Comparison of ENCODE assay signal across 7 mouse cellular contexts in genomic region chr12:94190620-94191081, GRCm38 (mm10).
DNase-seq lines count a peak whose midpoint lies in the region; ATAC-seq and TF ChIP-seq lines count a peak whose summit lies in the region.

No protein-coding gene starts in this region.

- H3K4me2 ChIP-seq in lung, postnatal 0 days (replicated peaks; ENCODE audit: low read depth, low read length) = no peak overlapping the region

- H3K9me3 ChIP-seq in lung, postnatal 0 days (ENCODE audit: low read length) = no peaks in the 10 kb centered on the region

- H3K36me3 ChIP-seq in kidney, adult 2 months (ENCODE audit: control insufficient read depth, insufficient read depth, low read length) = no peaks in the 10 kb centered on the region
- no peaks in the 10 kb centered on the region for H3K36me3 ChIP-seq in lung, postnatal 0 days (ENCODE audit: insufficient read depth, low read length)
- H3K36me3 ChIP-seq in thymus, adult 2 months (ENCODE audit: control insufficient read depth, insufficient read depth, low read length) = no peaks in the 10 kb centered on the region

- H3K9ac ChIP-seq in lung, postnatal 0 days (replicated peaks; ENCODE audit: low read depth) = no peak overlapping the region

- ATAC-seq in lung, postnatal 0 days = peak; percentile 90

- no peak for TF ChIP-seq EP300 in lung, postnatal 0 days (IDR thresholded peaks at IDR 0.05)

- H3K4me1 ChIP-seq in kidney, adult 2 months (ENCODE audit: control insufficient read depth, insufficient read depth, low read length) = no peaks in the 10 kb centered on the region
- H3K4me1 ChIP-seq in lung, postnatal 0 days (ENCODE audit: insufficient read depth, low read depth, low read length) = no peaks in the 10 kb centered on the region
- no peaks in the 10 kb centered on the region for H3K4me1 ChIP-seq in thymus, adult 2 months (replicated peaks; ENCODE audit: control insufficient read depth, insufficient read depth, low read length)

- TF ChIP-seq CTCF in kidney, adult 2 months (conservative IDR thresholded peaks at IDR 0.05; ENCODE audit: insufficient read depth, insufficient read length, low read depth, low read length) = no peak
- TF ChIP-seq CTCF in lung, postnatal 0 days (IDR thresholded peaks at IDR 0.05) = peak; percentile 43
- no peak for TF ChIP-seq CTCF in thymus, adult 2 months (IDR thresholded peaks at IDR 0.05; ENCODE audit: borderline replicate concordance, control insufficient read depth, extremely low read depth, insufficient read depth, low read length, poor library complexity)

- WGBS in kidney, adult 2 months = 58% methylated on average over 4 of the region's 4 CpGs
- WGBS in lung, postnatal 0 days = 63% methylated on average over 4 of the region's 4 CpGs
- WGBS in thymus, adult 2 months = 79% methylated on average over 4 of the region's 4 CpGs

- no peaks in the 10 kb centered on the region for H3K27me3 ChIP-seq in kidney, adult 2 months (replicated peaks; ENCODE audit: control insufficient read depth, insufficient read depth, low read length)
- no peaks in the 10 kb centered on the region for H3K27me3 ChIP-seq in lung, postnatal 0 days (replicated peaks; ENCODE audit: insufficient read depth, low read length)
- no peaks in the 10 kb centered on the region for H3K27me3 ChIP-seq in thymus, adult 2 months (ENCODE audit: control insufficient read depth, insufficient read depth, low read length)

- peak; percentile 6 for DNase-seq in R1 (ENCODE audit: low read depth, low spot score)
- DNase-seq in adrenal gland, postnatal 14 days = peak; percentile 63
- peak; percentile 66 for DNase-seq in heart, adult 8-10 months (ENCODE audit: low spot score)
- peak; percentile 81 for DNase-seq in kidney, adult 2 months
- DNase-seq in lung, postnatal 0 days (ENCODE audit: low spot score) = peak; percentile 57
- peak; percentile 3 for DNase-seq in testis, postnatal 14 days (ENCODE audit: low spot score)
- no peak for DNase-seq in thymus, adult 2 months

- no peak overlapping the region for H3K27ac ChIP-seq in kidney, adult 2 months (ENCODE audit: insufficient read depth, low read depth, low read length)
- no peak overlapping the region for H3K27ac ChIP-seq in lung, postnatal 0 days (ENCODE audit: low read length)
- H3K27ac ChIP-seq in thymus, adult 2 months (ENCODE audit: control insufficient read depth, insufficient read depth, low read length) = no peak overlapping the region

- no peak for TF ChIP-seq POLR2A in kidney, adult 2 months (IDR thresholded peaks at IDR 0.05; ENCODE audit: low read depth, low read length)
- no peak for TF ChIP-seq POLR2A in thymus, adult 2 months (IDR thresholded peaks at IDR 0.05; ENCODE audit: control insufficient read depth, extremely low read depth, insufficient read depth, low read length, poor library complexity)

- no peak overlapping the region for H3K4me3 ChIP-seq in kidney, adult 2 months (ENCODE audit: insufficient read depth, low read depth, low read length)
- no peak overlapping the region for H3K4me3 ChIP-seq in lung, postnatal 0 days (ENCODE audit: low read depth, low read length)
- no peak overlapping the region for H3K4me3 ChIP-seq in thymus, adult 2 months (ENCODE audit: control insufficient read depth, insufficient read depth, low read length)
